Mouse (Mus musculus): ENCODE results near the gene Tmem145. TPM values are rescaled to one million over a fixed set of nuclear protein-coding genes. Genes with fewer than 3 reads are reported as not detected.
"Not testable (repeated sequence)": the region's sequence is repeated elsewhere in the genome, so short reads cannot be mapped to it uniquely, and the experiment has no call there.

Tmem145 gene
- 0.09 TPM in 1 of 2 replicates, not detected in the other for polyA plus RNA-seq (2015; fragmentation: Nextera tagmentation; extraction: Ambion mirVana)

- Histone ChIP-seq H3K9ac (no peak within 1 kb of the TSS), H3K4me2 (peak within 1 kb of the TSS; percentile 66), H3K9me3 (replicated peaks) (no peaks in the 10 kb centered on the region), H3K36me3 (replicated peaks) (no peaks in the 10 kb centered on the region), H3K27me3 (peaks cover 79% of the 10 kb centered on the region), H3K4me1 (replicated peaks) (0 out of 2 replicates have a peak, but pooled peaks cover 9% of the 10 kb centered on the region), H3K27ac (replicated peaks) (no peak within 1 kb of the TSS), H3K4me3 (replicated peaks) (peak within 1 kb of the TSS; percentile 44)
- under 1% methylated on average over 47 of the region's 47 CpGs for WGBS (ENCODE audit: insufficient replicate concordance)
- 0 out of 2 replicates have a peak, but pooled peaks have one; percentile 12 for ATAC-seq (ENCODE audit: insufficient read depth)
Observed at GRCm38 (mm10) chr7:25305956-25306613, at the start of gene Tmem145. Gene Tmem145 (plus strand): TSS chr7:25306106.

DNA sequence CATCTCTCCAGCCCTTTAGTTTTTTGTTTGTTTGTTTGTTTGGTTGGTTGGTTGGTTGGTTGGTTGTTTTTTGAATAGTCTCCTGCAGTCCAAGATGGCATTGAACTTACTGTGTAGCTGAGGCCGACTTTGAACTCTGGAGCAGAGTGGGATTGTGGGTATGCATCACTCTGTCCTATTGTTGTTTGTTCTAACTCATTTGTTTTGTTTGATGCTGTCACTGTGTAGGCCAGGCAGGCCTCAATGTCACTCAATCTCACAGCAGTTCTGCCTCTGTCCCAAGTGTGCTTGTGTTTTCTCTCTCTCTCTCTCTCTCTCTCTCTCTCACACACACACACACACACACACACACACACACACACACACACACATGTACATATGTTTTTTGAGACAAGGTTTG lies 44.0 kb upstream of the Tmem145 start:
- 48% methylated on average over 1 of the region's 1 CpGs for WGBS (ENCODE audit: insufficient replicate concordance)
- ATAC-seq (ENCODE audit: insufficient read depth): no peak
- Histone ChIP-seq H3K36me3 (replicated peaks) (no peaks in the 10 kb centered on the region), H3K9me3 (replicated peaks) (no peaks in the 10 kb centered on the region), H3K27ac (replicated peaks) (no peak overlapping the region), H3K4me3 (replicated peaks) (no peak overlapping the region), H3K4me2 (no peak overlapping the region), H3K27me3 (no peaks in the 10 kb centered on the region), H3K9ac (no peak overlapping the region), H3K4me1 (replicated peaks) (peaks cover 26% of the 10 kb centered on the region)

DNA sequence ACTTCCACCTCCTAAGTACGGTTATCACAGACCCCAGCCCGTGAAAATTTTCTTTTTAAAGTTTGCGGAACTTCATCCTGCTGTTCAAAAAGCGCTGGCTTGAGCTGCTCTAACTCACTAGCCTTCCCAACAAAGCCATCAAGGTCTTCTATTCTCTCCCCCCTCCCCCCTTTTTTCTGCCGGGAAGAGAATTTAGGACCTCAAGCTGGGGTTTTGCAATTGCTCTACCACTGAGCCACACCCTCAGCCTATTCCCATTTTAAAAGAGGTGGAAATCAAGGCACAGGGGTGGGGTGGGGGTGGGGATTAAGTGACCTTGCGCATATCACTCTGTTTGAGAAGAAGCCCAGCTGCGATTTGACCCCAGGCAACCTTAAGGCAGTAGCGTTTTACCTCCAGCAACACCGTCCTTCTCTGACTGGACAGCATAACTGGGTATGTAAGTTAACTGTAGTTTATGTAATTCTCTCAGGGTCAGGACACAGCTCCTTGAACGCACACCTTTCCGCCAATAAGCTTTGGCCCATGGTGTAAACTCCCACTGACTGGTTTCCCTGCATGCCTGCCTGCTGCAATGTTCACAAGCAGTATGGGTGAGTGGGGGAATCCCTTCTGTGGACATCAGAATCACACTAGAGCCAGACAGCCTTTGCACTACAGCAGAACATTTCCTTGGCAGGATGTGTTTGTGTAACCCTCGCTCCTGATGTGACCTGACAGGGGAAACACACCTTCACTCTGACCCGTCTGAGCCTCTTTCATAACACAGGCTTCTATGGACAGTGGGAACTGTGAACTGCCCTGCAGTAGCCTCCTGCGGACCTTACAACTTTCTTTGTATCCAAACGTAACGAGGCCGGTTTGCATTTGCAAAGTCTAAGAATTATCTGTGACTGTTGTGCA lies 41.7 kb upstream of the Tmem145 start:
- WGBS (ENCODE audit: insufficient replicate concordance): 51% methylated on average over 17 of the region's 17 CpGs
- no peak overlapping the region for H3K9ac ChIP-seq

DNA sequence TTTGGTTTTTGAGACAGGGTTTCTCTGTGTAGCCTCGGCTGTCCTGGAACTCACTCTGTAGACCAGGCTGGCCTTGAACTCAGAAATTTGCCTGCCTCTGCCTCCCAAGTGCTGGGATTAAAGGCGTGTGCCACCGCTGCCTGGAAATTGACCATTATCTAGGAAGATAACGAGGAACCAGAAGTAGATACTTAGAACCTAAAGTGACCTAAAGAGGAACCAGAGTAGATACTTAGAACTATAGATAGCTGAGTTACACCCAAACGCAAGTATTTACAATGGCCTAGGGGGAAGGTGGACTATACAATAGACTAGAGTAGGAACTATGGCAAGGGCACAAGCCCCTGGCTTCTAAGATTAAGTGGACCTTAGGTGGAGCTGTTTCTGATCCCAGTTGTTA lies 40.2 kb upstream of the Tmem145 start:
- H3K9ac ChIP-seq; H3K4me3 ChIP-seq (replicated peaks); ATAC-seq (ENCODE audit: insufficient read depth); H3K36me3 ChIP-seq (replicated peaks); H3K4me2 ChIP-seq; H3K9me3 ChIP-seq (replicated peaks); H3K27ac ChIP-seq (replicated peaks); H3K27me3 ChIP-seq: not testable (repeated sequence)
- WGBS (ENCODE audit: insufficient replicate concordance): 45% methylated on average over 5 of the region's 5 CpGs
- peaks cover 53% of the 10 kb centered on the region for H3K4me1 ChIP-seq (replicated peaks)

More for the DNA sequence above, 41.7 kb upstream of the Tmem145 start:
- Histone ChIP-seq H3K4me2 (no peak overlapping the region), H3K27me3 (no peaks in the 10 kb centered on the region), H3K4me1 (replicated peaks) (peaks cover 38% of the 10 kb centered on the region), H3K36me3 (replicated peaks) (no peaks in the 10 kb centered on the region), H3K9me3 (replicated peaks) (no peaks in the 10 kb centered on the region), H3K27ac (replicated peaks) (peak overlapping the region; percentile 9; the same call in 1 of the 2 replicates), H3K4me3 (replicated peaks) (no peak overlapping the region)
- no peak for ATAC-seq (ENCODE audit: insufficient read depth)

- Histone ChIP-seq H3K4me1 (replicated peaks) (peaks cover 58% of the 10 kb centered on the region), H3K27ac (replicated peaks) (peak overlapping the region; percentile 95)
Observed at GRCm38 (mm10) chr7:25266180-25266962, 39.5 kb upstream of the Tmem145 start.

DNA sequence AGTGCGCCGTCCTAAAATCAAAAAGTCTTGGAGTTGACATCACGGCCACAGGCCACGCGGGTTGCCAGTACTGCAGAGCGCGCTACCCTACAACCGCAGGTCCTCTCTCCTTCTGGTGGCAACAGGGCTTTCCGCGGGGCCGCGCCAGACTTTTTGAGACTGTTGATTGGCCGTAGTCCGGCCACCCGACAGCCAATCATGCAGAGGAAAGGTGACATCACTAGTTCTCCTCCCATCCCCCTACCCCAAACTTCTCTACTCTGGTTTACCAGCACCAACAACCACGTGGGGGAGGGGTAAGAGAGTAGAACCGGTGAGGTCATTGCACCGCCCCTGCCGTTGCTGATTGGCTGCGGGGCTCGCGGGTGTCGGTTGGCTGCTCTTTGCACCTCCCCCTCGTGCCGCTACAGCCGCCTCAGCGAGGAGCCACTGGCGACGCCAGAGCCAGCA lies 38.6 kb upstream of the Tmem145 start, which contains the start of gene Cic:
TSS of gene Cic (plus strand) at position 404 of the 450 bp plus-strand sequence.
- Histone ChIP-seq H3K4me1 (replicated peaks) (peaks cover 67% of the 10 kb centered on the region), H3K36me3 (replicated peaks) (peaks cover 16% of the 10 kb centered on the region), H3K9ac (peak within 1 kb of the TSS; percentile 98), H3K27ac (replicated peaks) (peak within 1 kb of the TSS; percentile 95), H3K27me3 (no peaks in the 10 kb centered on the region), H3K4me2 (peak within 1 kb of the TSS; percentile 90), H3K4me3 (replicated peaks) (peak within 1 kb of the TSS; percentile 85), H3K9me3 (replicated peaks) (no peaks in the 10 kb centered on the region)
- ATAC-seq (ENCODE audit: insufficient read depth): peak; percentile 75
- 0% methylated on average over 29 of the region's 29 CpGs for WGBS (ENCODE audit: insufficient replicate concordance)

More at GRCm38 (mm10) chr7:25266180-25266962, 39.5 kb upstream of the Tmem145 start:
- peak overlapping the region; percentile 82 for H3K9ac ChIP-seq
- peaks cover 7% of the 10 kb centered on the region for H3K36me3 ChIP-seq (replicated peaks)
- peak overlapping the region; percentile 85 for H3K4me3 ChIP-seq (replicated peaks)
- no peaks in the 10 kb centered on the region for H3K27me3 ChIP-seq
- WGBS (ENCODE audit: insufficient replicate concordance): 69% methylated on average over 8 of the region's 8 CpGs
- ATAC-seq (ENCODE audit: insufficient read depth): no peak
- H3K4me2 ChIP-seq: peak overlapping the region; percentile 90
- no peaks in the 10 kb centered on the region for H3K9me3 ChIP-seq (replicated peaks)

GRCm38 (mm10) chr7:25267751-25268463 lies 38.0 kb upstream of the Tmem145 start:
- no peaks in the 10 kb centered on the region for H3K9me3 ChIP-seq (replicated peaks)
- peak overlapping the region; percentile 85 for H3K4me3 ChIP-seq (replicated peaks)
- 0% methylated on average over 33 of the region's 33 CpGs for WGBS (ENCODE audit: insufficient replicate concordance)
- peaks cover 22% of the 10 kb centered on the region for H3K36me3 ChIP-seq (replicated peaks)
- no peaks in the 10 kb centered on the region for H3K27me3 ChIP-seq
- ATAC-seq (ENCODE audit: insufficient read depth): peak; percentile 90
- peaks cover 73% of the 10 kb centered on the region for H3K4me1 ChIP-seq (replicated peaks)
- H3K9ac ChIP-seq: peak overlapping the region; percentile 98
- H3K4me2 ChIP-seq: peak overlapping the region; percentile 90
- peak overlapping the region; percentile 95 for H3K27ac ChIP-seq (replicated peaks)

GRCm38 (mm10) chr7:25268588-25268987 lies 37.3 kb upstream of the Tmem145 start:
- H3K9me3 ChIP-seq (replicated peaks): no peaks in the 10 kb centered on the region
- peak overlapping the region; percentile 98 for H3K9ac ChIP-seq
- H3K27me3 ChIP-seq: no peaks in the 10 kb centered on the region
- peak overlapping the region; percentile 85 for H3K4me3 ChIP-seq (replicated peaks)
- under 1% methylated on average over 7 of the region's 7 CpGs for WGBS (ENCODE audit: insufficient replicate concordance)
- H3K27ac ChIP-seq (replicated peaks): peak overlapping the region; percentile 95
- H3K36me3 ChIP-seq (replicated peaks): peaks cover 26% of the 10 kb centered on the region
- peak overlapping the region; percentile 90 for H3K4me2 ChIP-seq
- ATAC-seq (ENCODE audit: insufficient read depth): no peak
- peaks cover 79% of the 10 kb centered on the region for H3K4me1 ChIP-seq (replicated peaks)

DNA sequence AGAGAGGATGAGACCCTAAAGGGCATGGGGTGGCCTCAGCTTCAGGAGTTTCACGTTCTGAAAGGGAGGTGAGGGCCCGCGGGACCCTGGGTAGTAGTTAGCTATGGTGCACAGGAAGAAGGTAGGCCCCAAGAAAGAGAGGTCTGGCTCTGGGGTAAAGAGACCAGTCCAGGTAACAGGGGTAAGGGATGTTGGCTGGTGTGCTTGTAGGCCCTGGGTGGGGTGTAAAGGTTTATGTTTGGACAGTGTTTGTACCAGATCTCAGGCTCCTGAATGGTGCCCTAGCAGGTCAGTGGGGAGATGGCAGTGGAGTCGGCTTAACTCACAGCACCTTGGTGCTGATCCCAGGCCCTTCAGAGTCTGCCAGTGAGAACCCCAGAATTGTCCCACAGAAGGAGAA lies 36.9 kb upstream of the Tmem145 start:
- Histone ChIP-seq H3K27ac (replicated peaks) (peak overlapping the region; percentile 95), H3K36me3 (replicated peaks) (peaks cover 26% of the 10 kb centered on the region), H3K9ac (peak overlapping the region; percentile 98), H3K27me3 (no peaks in the 10 kb centered on the region), H3K4me1 (replicated peaks) (peaks cover 79% of the 10 kb centered on the region), H3K9me3 (replicated peaks) (no peaks in the 10 kb centered on the region), H3K4me2 (peak overlapping the region; percentile 90), H3K4me3 (replicated peaks) (peak overlapping the region; percentile 85)
- ATAC-seq (ENCODE audit: insufficient read depth): no peak
- WGBS (ENCODE audit: insufficient replicate concordance): 28% methylated on average over 4 of the region's 4 CpGs

All from liver, embryonic 15.5 days (tissue).